Mouse (Mus musculus) spleen, postnatal 36 days (tissue): ENCODE data around the gene Fmo3.

Experiments used
- DNase-seq, 2 experiments: peaks; one replicate each; pipeline ENCODE4 v3.0.0; 2022; ENCODE audit warnings: low spot score in 2 of 2, mixed read lengths in 1 of 2

Gene Fmo3

DNA sequence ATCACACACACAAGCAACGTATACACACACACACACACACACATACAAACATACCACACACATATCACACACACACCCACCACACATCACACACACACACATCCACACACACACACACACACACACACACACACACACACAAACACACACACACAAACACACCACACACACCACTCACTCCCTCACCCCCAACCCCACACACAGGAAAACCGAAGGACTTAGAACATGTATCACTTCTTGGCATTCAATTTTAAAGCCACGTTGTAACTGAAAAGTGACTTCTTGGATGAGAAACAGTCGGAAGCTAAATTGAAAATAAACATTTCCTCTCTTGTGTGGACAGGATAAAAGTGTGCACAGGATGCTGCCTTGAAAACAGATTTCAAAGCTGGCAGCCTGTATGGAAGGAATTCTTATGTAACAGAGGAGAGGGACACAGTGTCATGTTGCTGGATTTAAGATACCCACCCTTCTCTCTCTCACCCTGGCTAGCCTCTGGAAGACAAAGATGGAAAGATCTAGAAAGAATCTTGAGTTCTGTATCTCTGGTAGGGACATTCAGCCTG, 52.9 kb downstream of the Fmo3 start:
- no peak for DNase-seq

DNA sequence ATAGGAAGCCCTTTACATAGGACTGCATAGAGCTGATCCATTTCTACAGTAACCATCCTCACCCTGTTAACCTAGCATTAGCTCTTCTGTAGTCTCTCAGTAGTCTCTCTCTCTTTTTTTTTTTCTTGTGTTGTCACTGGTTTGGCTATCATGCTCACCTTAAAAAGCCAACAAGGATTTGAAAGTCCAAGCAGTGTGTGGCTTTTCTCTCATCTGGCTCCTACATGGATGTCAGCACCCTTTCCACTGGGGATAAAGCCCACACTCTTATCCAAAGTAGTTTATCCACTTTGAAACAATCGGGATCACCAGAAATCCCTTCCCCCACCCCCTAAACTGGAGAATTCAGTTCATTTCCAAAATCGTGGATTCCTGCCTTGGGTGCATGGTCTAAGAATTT, 53.7 kb downstream of the Fmo3 start:
- no peak for DNase-seq

DNA sequence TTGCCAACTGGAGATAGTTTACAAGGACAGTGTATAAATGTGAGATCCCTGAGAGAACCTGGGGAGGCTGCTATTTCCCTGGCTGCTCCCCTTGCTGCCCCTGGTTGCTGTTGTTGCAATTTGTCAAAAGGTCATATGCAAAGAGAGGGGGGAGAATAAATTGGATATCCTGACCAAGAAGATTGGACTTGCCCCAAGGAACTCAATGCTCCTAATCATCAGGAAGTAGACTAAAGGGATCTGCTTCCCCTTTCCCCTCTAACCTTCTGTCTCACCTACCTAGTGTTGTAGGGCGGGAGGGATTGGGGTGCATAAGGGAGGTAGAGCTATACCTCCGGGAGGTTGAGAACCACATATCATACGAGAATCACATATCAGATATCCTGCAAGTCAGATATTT, 55.2 kb downstream of the Fmo3 start:
- DNase-seq, result no peak

DNA sequence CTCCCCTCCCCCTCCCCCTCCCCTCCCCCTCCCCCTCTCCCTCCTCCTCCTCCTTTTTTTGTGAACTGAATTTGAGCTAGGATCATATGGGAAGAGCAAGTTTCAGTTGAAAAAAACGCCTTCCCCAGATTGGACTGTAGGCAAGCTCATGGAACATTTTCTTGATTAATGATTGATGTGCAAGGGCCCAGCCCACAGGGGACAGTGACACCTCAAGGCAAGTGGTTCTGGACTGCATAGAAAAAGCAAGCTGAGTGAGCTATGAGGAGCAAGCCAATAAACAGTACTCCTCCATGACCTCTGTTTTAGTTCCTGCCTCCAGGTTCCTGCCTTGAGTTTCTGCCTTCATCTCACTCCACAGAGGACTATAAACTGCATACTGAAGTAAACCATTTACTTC, 59.2 kb downstream of the Fmo3 start:
- no peak for DNase-seq

DNA sequence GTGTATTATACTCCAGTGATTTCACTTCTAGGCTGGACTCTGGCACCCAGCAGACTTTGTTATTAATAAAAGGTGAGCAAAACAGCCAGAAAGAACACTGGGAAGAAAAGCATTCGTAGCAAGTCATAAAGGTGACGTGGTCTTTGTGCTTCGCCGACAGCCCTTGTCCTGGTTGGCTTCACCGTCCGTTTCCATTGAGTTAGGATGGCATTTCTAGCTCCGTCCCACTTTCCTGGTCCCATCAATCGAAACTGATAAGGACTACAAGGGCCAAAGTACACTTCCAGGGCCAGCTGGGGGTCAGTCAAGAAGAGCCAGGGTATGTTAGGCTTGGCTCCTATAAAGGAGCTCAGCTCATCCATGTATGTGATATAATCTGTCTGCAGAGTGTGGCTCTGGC, 67.7 kb downstream of the Fmo3 start:
- DNase-seq, result no peak

DNA sequence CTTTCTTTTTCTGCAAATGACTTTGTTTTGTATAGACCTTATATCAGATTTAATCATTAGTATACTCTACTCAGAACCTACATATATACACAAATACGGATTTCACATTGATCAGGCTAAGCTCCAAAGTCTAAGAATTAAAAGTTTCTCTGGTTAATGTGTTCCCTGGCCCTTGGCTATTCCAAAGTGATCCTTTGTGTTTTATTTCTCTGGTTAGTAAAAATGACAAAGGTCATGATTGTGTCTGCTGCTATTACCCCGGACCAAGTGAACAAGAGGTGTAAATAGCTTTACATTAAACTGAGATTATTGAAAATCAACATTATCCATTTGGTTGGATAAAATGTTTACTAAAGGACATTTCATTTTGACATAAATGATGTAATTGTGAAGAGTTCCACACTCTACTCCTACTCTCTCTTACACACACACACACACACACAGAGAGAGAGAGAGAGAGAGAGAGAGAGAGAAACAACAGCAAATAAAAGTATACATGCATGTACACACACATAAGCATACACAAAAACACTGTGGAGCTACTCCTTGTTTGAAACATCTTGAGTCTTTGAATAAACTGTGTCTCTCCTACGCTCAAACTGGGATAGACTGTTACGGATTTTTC, 69.3 kb downstream of the Fmo3 start:
- no peak for DNase-seq

DNA sequence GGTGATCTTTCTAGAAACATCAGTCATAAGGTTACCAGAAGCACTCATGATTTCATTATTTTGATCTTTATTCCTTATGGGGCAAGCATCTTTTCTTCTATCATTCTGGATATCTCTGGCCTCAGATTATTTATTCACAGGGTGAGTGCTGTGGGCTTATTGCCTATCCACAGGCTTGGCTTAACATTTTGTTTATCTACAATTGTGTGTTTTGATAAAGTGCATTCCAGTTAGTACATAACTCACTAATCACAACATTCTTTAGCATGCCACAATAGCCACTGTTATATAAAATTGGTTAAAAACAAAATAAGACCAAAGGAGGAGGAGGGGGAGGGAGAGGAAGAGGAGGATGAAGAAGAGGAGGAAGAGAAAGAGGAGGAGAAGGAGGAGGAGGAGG, 72.2 kb downstream of the Fmo3 start:
- DNase-seq, result no peak
